8 mouse cellular contexts compared by ENCODE assay signal in genomic region chr3:95284062-95284461, GRCm38 (mm10). TPM values are rescaled to one million over a fixed set of nuclear protein-coding genes. Genes with fewer than 3 reads are reported as not detected.
A peak's percentile ranks its signal among the peaks of the same experiment; 100 is the strongest.
DNase-seq lines count a peak whose midpoint lies in the region; ATAC-seq and TF ChIP-seq lines count a peak whose summit lies in the region.

No protein-coding gene starts in this region.

- intact Hi-C loops in left cerebral cortex, postnatal 14 days (cut with DNase I), result loop anchor here (5.0 kb wide), 2 partner anchors 33 to 57 kb away; partner anchors contain the start of gene Cdc42se1

- WGBS in kidney, embryonic 14.5 days, result 12% methylated on average over 1 of the region's 1 CpGs
- WGBS in embryonic facial prominence, embryonic 10.5 days, result 28% methylated on average over 1 of the region's 1 CpGs
- 12% methylated on average over 1 of the region's 1 CpGs for WGBS in hindbrain, postnatal 0 days
- WGBS in neural tube, embryonic 12.5 days, result 13% methylated on average over 1 of the region's 1 CpGs

- TF ChIP-seq CTCF in hindbrain, postnatal 0 days (IDR thresholded peaks at IDR 0.05; ENCODE audit: low read depth), result no peak

- H3K9me3 ChIP-seq in kidney, embryonic 14.5 days (ENCODE audit: control insufficient read depth, low read length), result no peaks in the 10 kb centered on the region
- H3K9me3 ChIP-seq in embryonic facial prominence, embryonic 10.5 days, result no peaks in the 10 kb centered on the region
- no peaks in the 10 kb centered on the region for H3K9me3 ChIP-seq in hindbrain, postnatal 0 days (ENCODE audit: low read length)
- no peaks in the 10 kb centered on the region for H3K9me3 ChIP-seq in neural tube, embryonic 12.5 days

- H3K9ac ChIP-seq in kidney, embryonic 14.5 days (ENCODE audit: low read depth, low read length), result peak overlapping the region; percentile 71; the same call in 1 of the 2 replicates
- H3K9ac ChIP-seq in hindbrain, postnatal 0 days (replicated peaks; ENCODE audit: low read length), result 0 out of 2 replicates have a peak overlapping the region, but pooled peaks have one; percentile 67
- peak overlapping the region; percentile 86 for H3K9ac ChIP-seq in neural tube, embryonic 12.5 days

- no peak overlapping the region for H3K27ac ChIP-seq in kidney, embryonic 14.5 days (ENCODE audit: low read depth, low read length)
- peak overlapping the region; percentile 96; the same call in 1 of the 2 replicates for H3K27ac ChIP-seq in embryonic facial prominence, embryonic 10.5 days (replicated peaks)
- H3K27ac ChIP-seq in hindbrain, postnatal 0 days, result peak overlapping the region; percentile 90; the same call in 1 of the 2 replicates
- H3K27ac ChIP-seq in neural tube, embryonic 12.5 days, result no peak overlapping the region

- ATAC-seq in kidney, embryonic 14.5 days (ENCODE audit: low FRiP score, low TSS enrichment), result no peak
- ATAC-seq in hindbrain, postnatal 0 days, result no peak
- no peak for ATAC-seq in neural tube, embryonic 12.5 days (ENCODE audit: low FRiP score, low read depth)
- ATAC-seq in granulocyte monocyte progenitor cell, adult 5-6 weeks (replicated peaks; ENCODE audit: poor library complexity, severe bottlenecking), result no peak

- no peaks in the 10 kb centered on the region for H3K27me3 ChIP-seq in kidney, embryonic 14.5 days (ENCODE audit: control insufficient read depth, insufficient read depth, low read length)
- H3K27me3 ChIP-seq in embryonic facial prominence, embryonic 10.5 days (replicated peaks; ENCODE audit: low read depth, poor library complexity, severe bottlenecking), result no peaks in the 10 kb centered on the region
- no peaks in the 10 kb centered on the region for H3K27me3 ChIP-seq in hindbrain, postnatal 0 days (ENCODE audit: insufficient read depth, low read length)
- H3K27me3 ChIP-seq in neural tube, embryonic 12.5 days (replicated peaks), result no peaks in the 10 kb centered on the region

- H3K4me2 ChIP-seq in kidney, embryonic 14.5 days (replicated peaks; ENCODE audit: low read depth, low read length), result peak overlapping the region; percentile 82
- peak overlapping the region; percentile 86 for H3K4me2 ChIP-seq in hindbrain, postnatal 0 days (ENCODE audit: low read depth, low read length)
- peak overlapping the region; percentile 72 for H3K4me2 ChIP-seq in neural tube, embryonic 12.5 days (replicated peaks)

- peaks cover 14% of the 10 kb centered on the region for H3K36me3 ChIP-seq in kidney, embryonic 14.5 days (ENCODE audit: control insufficient read depth, insufficient read depth, low read length)
- H3K36me3 ChIP-seq in embryonic facial prominence, embryonic 10.5 days (replicated peaks), result peaks cover 19% of the 10 kb centered on the region
- peaks cover 4% of the 10 kb centered on the region; the same call in 1 of the 2 replicates for H3K36me3 ChIP-seq in hindbrain, postnatal 0 days (ENCODE audit: insufficient read depth, low read length)
- peaks cover 19% of the 10 kb centered on the region for H3K36me3 ChIP-seq in neural tube, embryonic 12.5 days

- peak overlapping the region; percentile 61 for H3K4me3 ChIP-seq in kidney, embryonic 14.5 days (ENCODE audit: low read length)
- H3K4me3 ChIP-seq in embryonic facial prominence, embryonic 10.5 days, result peak overlapping the region; percentile 80
- peak overlapping the region; percentile 70 for H3K4me3 ChIP-seq in hindbrain, postnatal 0 days (ENCODE audit: low read length)
- peak overlapping the region; percentile 64 for H3K4me3 ChIP-seq in neural tube, embryonic 12.5 days

- DNase-seq in kidney, adult 11 months, result no peak
- DNase-seq in embryonic facial prominence, embryonic 10.5 days (ENCODE audit: low spot score), result peak; percentile 10
- no peak for DNase-seq in hindbrain, postnatal 0 days (ENCODE audit: low spot score)
- no peak for DNase-seq in left cerebral cortex, postnatal 14 days (ENCODE audit: low spot score in 2 of 2)
- DNase-seq in cerebellum, postnatal 14 days, result no peak

- H3K4me1 ChIP-seq in kidney, embryonic 14.5 days (ENCODE audit: control insufficient read depth, insufficient read depth, low read length), result peaks cover 10% of the 10 kb centered on the region; the same call in 1 of the 2 replicates
- H3K4me1 ChIP-seq in embryonic facial prominence, embryonic 10.5 days, result peaks cover 33% of the 10 kb centered on the region
- peaks cover 6% of the 10 kb centered on the region; the same call in 1 of the 2 replicates for H3K4me1 ChIP-seq in hindbrain, postnatal 0 days (ENCODE audit: insufficient read depth, low read length)
- H3K4me1 ChIP-seq in neural tube, embryonic 12.5 days, result peaks cover 21% of the 10 kb centered on the region

RNA-seq across cellular contexts. Expression of gene Prune1, which starts 2.2 kb away (rescaled TPM):
- 15.4 and 22.1 TPM in 2 replicates for polyA plus RNA-seq in kidney, embryonic 14.5 days (2014; fragmentation: Nextera tagmentation; extraction: Ambion mirVana)
- 27.3 and 29.1 TPM in 2 replicates for polyA plus RNA-seq in embryonic facial prominence, embryonic 10.5 days (2016; fragmentation: Nextera tagmentation; extraction: Ambion mirVana)
- total RNA-seq in hindbrain, postnatal 0 days (2014; rRNA removed), result 72.7 and 77.4 TPM in 2 replicates
- polyA plus RNA-seq in hindbrain, postnatal 0 days (2015; fragmentation: Nextera tagmentation; extraction: Ambion mirVana), result 56.6 and 60.4 TPM in 2 replicates
- polyA plus RNA-seq in neural tube, embryonic 12.5 days (2016; fragmentation: Nextera tagmentation; extraction: Ambion mirVana), result 34.9 and 36.1 TPM in 2 replicates
- 17.8 and 25.4 TPM in 2 replicates for total RNA-seq in granulocyte monocyte progenitor cell, adult 5-6 weeks (2014; fragmentation: Nextera tagmentation)
- total RNA-seq in granulocyte monocyte progenitor cell, adult 5-6 weeks (2017), result 9.3 and 11.3 TPM in 2 replicates
- total RNA-seq in left cerebral cortex, postnatal 14 days (2021), result 10 to 100 TPM; 31.7 to 32.3 TPM

RNA-seq across cellular contexts. Expression of gene Mindy1, which starts 2.9 kb away (rescaled TPM):
- polyA plus RNA-seq in kidney, embryonic 14.5 days (2014; fragmentation: Nextera tagmentation; extraction: Ambion mirVana), result 33.0 and 40.9 TPM in 2 replicates
- polyA plus RNA-seq in embryonic facial prominence, embryonic 10.5 days (2016; fragmentation: Nextera tagmentation; extraction: Ambion mirVana), result 36.3 and 37.1 TPM in 2 replicates
- 31.1 and 31.8 TPM in 2 replicates for total RNA-seq in hindbrain, postnatal 0 days (2014; rRNA removed)
- 32.6 and 33.8 TPM in 2 replicates for polyA plus RNA-seq in hindbrain, postnatal 0 days (2015; fragmentation: Nextera tagmentation; extraction: Ambion mirVana)
- polyA plus RNA-seq in neural tube, embryonic 12.5 days (2016; fragmentation: Nextera tagmentation; extraction: Ambion mirVana), result 51.3 and 51.5 TPM in 2 replicates
- total RNA-seq in granulocyte monocyte progenitor cell, adult 5-6 weeks (2014; fragmentation: Nextera tagmentation), result 26.9 and 56.5 TPM in 2 replicates
- total RNA-seq in granulocyte monocyte progenitor cell, adult 5-6 weeks (2017), result 22.8 and 30.0 TPM in 2 replicates
- total RNA-seq in left cerebral cortex, postnatal 14 days (2021), result 10 to 100 TPM; 23.5 to 25.5 TPM

RNA-seq across cellular contexts. Expression of gene Anxa9, which starts 22.9 kb away (rescaled TPM):
- polyA plus RNA-seq in kidney, embryonic 14.5 days (2014; fragmentation: Nextera tagmentation; extraction: Ambion mirVana), result 3.7 and 4.3 TPM in 2 replicates
- polyA plus RNA-seq in embryonic facial prominence, embryonic 10.5 days (2016; fragmentation: Nextera tagmentation; extraction: Ambion mirVana), result 1.3 and 1.4 TPM in 2 replicates
- total RNA-seq in hindbrain, postnatal 0 days (2014; rRNA removed), result 0.31 TPM in 1 of 2 replicates, not detected in the other
- 0.28 and 0.48 TPM in 2 replicates for polyA plus RNA-seq in hindbrain, postnatal 0 days (2015; fragmentation: Nextera tagmentation; extraction: Ambion mirVana)
- polyA plus RNA-seq in neural tube, embryonic 12.5 days (2016; fragmentation: Nextera tagmentation; extraction: Ambion mirVana), result 0.94 and 1.2 TPM in 2 replicates
- 15.5 and 18.0 TPM in 2 replicates for total RNA-seq in granulocyte monocyte progenitor cell, adult 5-6 weeks (2014; fragmentation: Nextera tagmentation)
- total RNA-seq in granulocyte monocyte progenitor cell, adult 5-6 weeks (2017), result 5.0 and 5.4 TPM in 2 replicates
- total RNA-seq in left cerebral cortex, postnatal 14 days (2021), result under 1 TPM; 0.64 to 0.89 TPM

RNA-seq across cellular contexts. Expression of gene Cers2, which starts 30.5 kb away (rescaled TPM):
- 103 and 154 TPM in 2 replicates for polyA plus RNA-seq in kidney, embryonic 14.5 days (2014; fragmentation: Nextera tagmentation; extraction: Ambion mirVana)
- polyA plus RNA-seq in embryonic facial prominence, embryonic 10.5 days (2016; fragmentation: Nextera tagmentation; extraction: Ambion mirVana), result 125 TPM in 2 replicates
- total RNA-seq in hindbrain, postnatal 0 days (2014; rRNA removed), result 43.7 and 64.0 TPM in 2 replicates
- polyA plus RNA-seq in hindbrain, postnatal 0 days (2015; fragmentation: Nextera tagmentation; extraction: Ambion mirVana), result 87.4 and 90.5 TPM in 2 replicates
- 104 and 110 TPM in 2 replicates for polyA plus RNA-seq in neural tube, embryonic 12.5 days (2016; fragmentation: Nextera tagmentation; extraction: Ambion mirVana)
- 193 and 213 TPM in 2 replicates for total RNA-seq in granulocyte monocyte progenitor cell, adult 5-6 weeks (2014; fragmentation: Nextera tagmentation)
- total RNA-seq in granulocyte monocyte progenitor cell, adult 5-6 weeks (2017), result 87.8 and 88.6 TPM in 2 replicates
- 10 to 100 TPM; 39.1 to 46.8 TPM for total RNA-seq in left cerebral cortex, postnatal 14 days (2021)

RNA-seq across cellular contexts. Expression of gene Bnipl, which starts 33.1 kb away (rescaled TPM):
- 2.1 and 2.4 TPM in 2 replicates for polyA plus RNA-seq in kidney, embryonic 14.5 days (2014; fragmentation: Nextera tagmentation; extraction: Ambion mirVana)
- 0.99 and 2.0 TPM in 2 replicates for polyA plus RNA-seq in embryonic facial prominence, embryonic 10.5 days (2016; fragmentation: Nextera tagmentation; extraction: Ambion mirVana)
- not detected in 2 replicates for total RNA-seq in hindbrain, postnatal 0 days (2014; rRNA removed)
- polyA plus RNA-seq in hindbrain, postnatal 0 days (2015; fragmentation: Nextera tagmentation; extraction: Ambion mirVana), result 0.24 TPM in 1 of 2 replicates, not detected in the other
- 0.28 TPM in 2 replicates for polyA plus RNA-seq in neural tube, embryonic 12.5 days (2016; fragmentation: Nextera tagmentation; extraction: Ambion mirVana)
- 0.88 TPM in 1 of 2 replicates, not detected in the other for total RNA-seq in granulocyte monocyte progenitor cell, adult 5-6 weeks (2014; fragmentation: Nextera tagmentation)
- total RNA-seq in granulocyte monocyte progenitor cell, adult 5-6 weeks (2017), result not detected in 2 replicates
- under 1 TPM in 1 of 2 experiments, not detected in 1; 0.33 TPM for total RNA-seq in left cerebral cortex, postnatal 14 days (2021)

Comparison
In these comparisons a context has a peak if more than half of its experiments do, and no peak if none do; other contexts are left out.
1. H3K27ac ChIP-seq: peak in embryonic facial prominence, embryonic 10.5 days (single experiment) and hindbrain, postnatal 0 days (single experiment); none in kidney, embryonic 14.5 days (single experiment) and neural tube, embryonic 12.5 days (single experiment).
2. Peak in every context shown above with its lines, with median percentiles within 50 percentile points of each other: H3K4me2 ChIP-seq, H3K4me3 ChIP-seq and H3K9ac ChIP-seq.